Mouse (Mus musculus) central nervous system, embryonic 14 days (tissue): ENCODE results near the gene Eipr1. TPM values are rescaled to one million over a fixed set of nuclear protein-coding genes. Genes with fewer than 3 reads are reported as not detected.

Experiments
- polyA plus RNA-seq: library from polyadenylated mRNA; depleted of rRNA; stranded (reverse); fragments of >200 nt; gene quantifications from 2 replicates; pipeline ENCODE4 v1.2.3, GENCODE M21; 2012; rRNA removed

Eipr1 gene
- polyA plus RNA-seq = 42.7 and 46.8 TPM in 2 replicates

DNA sequence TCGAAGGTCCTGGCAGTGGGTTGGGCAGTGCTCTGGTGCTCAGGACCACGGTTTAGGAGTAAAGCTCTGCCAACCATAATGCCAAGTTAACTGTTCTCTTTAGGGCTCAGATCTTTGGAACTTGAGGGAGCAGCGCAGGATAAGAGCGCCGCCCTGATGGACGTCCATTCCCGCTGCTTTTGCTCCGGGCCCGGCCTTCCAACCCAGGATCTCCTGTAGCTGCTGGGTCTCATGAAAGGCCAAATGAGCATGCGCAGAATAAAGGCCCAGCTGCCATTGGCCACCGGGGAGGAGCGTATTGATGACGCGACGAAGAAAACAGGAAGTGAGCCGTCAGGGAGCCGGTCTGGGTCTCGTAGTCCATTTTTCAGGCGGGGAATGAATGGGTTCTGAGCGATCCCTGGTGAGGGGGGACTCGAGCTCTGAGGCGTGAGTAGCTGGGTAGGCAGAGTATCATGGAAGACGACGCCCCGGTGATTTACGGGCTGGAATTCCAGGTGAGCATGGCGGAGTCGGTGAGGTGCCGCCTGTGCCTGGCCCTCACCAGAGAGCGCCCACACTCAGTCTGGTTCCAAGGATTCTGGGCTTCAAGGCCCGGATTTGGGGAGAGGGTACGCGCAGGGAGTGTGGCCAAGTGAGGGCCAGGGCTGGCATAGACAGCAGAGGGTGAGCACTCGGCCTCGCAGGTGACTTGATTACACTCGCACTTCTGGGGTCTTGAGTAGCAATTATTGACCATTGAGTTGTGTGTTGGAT lies at the start of gene Eipr1:
Gene Eipr1 (plus strand): TSS at position 296 of the 756 bp plus-strand sequence.

GRCm38 (mm10) chr12:28750021-28750633 lies 1.5 kb upstream of the Eipr1 start, which contains the start of gene Trappc12:
Trappc12 (minus strand) TSS chr12:28750472.

Other genes starting within 250 kb of the Eipr1 start
- 0.04 and 0.09 TPM in 2 replicates for gene Dcdc2c, start 199.4 kb upstream of the Eipr1 start, polyA plus RNA-seq
- 0.05 and 0.13 TPM in 2 replicates for gene Allc, start 169.3 kb upstream of the Eipr1 start, polyA plus RNA-seq
- gene Colec11, start 128.4 kb upstream of the Eipr1 start, polyA plus RNA-seq = 0.82 and 1.2 TPM in 2 replicates
- 958 and 1,020 TPM in 2 replicates for gene Rps7, start 115.8 kb upstream of the Eipr1 start, polyA plus RNA-seq
- gene Rnaseh1, start 102.2 kb upstream of the Eipr1 start, polyA plus RNA-seq = 26.0 and 26.7 TPM in 2 replicates
- gene Adi1, start 76.6 kb upstream of the Eipr1 start, polyA plus RNA-seq = 15.3 and 17.0 TPM in 2 replicates
- gene Trappc12, start 1.3 kb upstream of the Eipr1 start, polyA plus RNA-seq = 35.4 and 35.8 TPM in 2 replicates